Mouse (Mus musculus) small intestine, adult 2 months (tissue): ENCODE measurements around the gene Pink1.

Experiments used
- CTCF ChIP-seq: fragments of 200-500 bp; IDR thresholded peaks from 2 replicates; pipeline ENCODE4 v1.5.1; 2012; ENCODE audit warnings: low read depth, mild to moderate bottlenecking, control low read depth, inconsistent platforms, low read length, moderate library complexity, mixed read lengths; ENCODE audit not compliant: insufficient replicate concordance, insufficient read length; ENCODE audit errors: extremely low read depth
- POLR2A ChIP-seq: fragments of 200-500 bp; IDR thresholded peaks from 2 replicates; pipeline ENCODE4 v1.6.1; 2012; ENCODE audit warnings: low read depth, mild to moderate bottlenecking, control low read depth, inconsistent platforms, low read length, moderate library complexity

- TF ChIP-seq POLR2A (no peak), CTCF (no peak)
Measured at GRCm38 (mm10) chr4:138363511-138363910, 37.4 kb upstream of the Pink1 start.
